Mouse (Mus musculus) fibroblast of lung, adult 2 months (primary cell): ENCODE data around the gene Slc25a11.

Experiments
- DNase-seq: peaks from one replicate; pipeline ENCODE4 v3.0.0-alpha.2; 2011; ENCODE audit warnings: low read depth

Gene Slc25a11

GRCm38 (mm10) chr11:70650322-70651175 lies 3.3 kb upstream of the Slc25a11 start:
- no peak for DNase-seq

- no peak for DNase-seq
Measured at GRCm38 (mm10) chr11:70649185-70649734, 2.0 kb upstream of the Slc25a11 start.

GRCm38 (mm10) chr11:70648512-70648911 lies 1.2 kb upstream of the Slc25a11 start:
- no peak for DNase-seq

GRCm38 (mm10) chr11:70647716-70648420 lies 589 bp upstream of the Slc25a11 start:
- DNase-seq: no peak

GRCm38 (mm10) chr11:70646259-70646555 lies 1.1 kb downstream of the Slc25a11 start:
- DNase-seq: no peak

- no peak for DNase-seq
Measured at GRCm38 (mm10) chr11:70645461-70646258, 1.6 kb downstream of the Slc25a11 start.

- no peak for DNase-seq
Measured at GRCm38 (mm10) chr11:70644564-70645103, 2.6 kb downstream of the Slc25a11 start.

- no peak for DNase-seq
Measured at GRCm38 (mm10) chr11:70643051-70643450, 4.2 kb downstream of the Slc25a11 start.

GRCm38 (mm10) chr11:70641241-70641640 lies 6.0 kb downstream of the Slc25a11 start:
- no peak for DNase-seq

GRCm38 (mm10) chr11:70639976-70640375 lies 7.3 kb downstream of the Slc25a11 start:
- DNase-seq: no peak

- DNase-seq: no peak
Measured at GRCm38 (mm10) chr11:70638714-70639278, 8.5 kb downstream of the Slc25a11 start, which contains the start of gene Gp1ba. TSS of gene Gp1ba (plus strand) at chr11:70639122.

- DNase-seq: no peak
Measured at GRCm38 (mm10) chr11:70638293-70638692, 9.0 kb downstream of the Slc25a11 start.

- no peak for DNase-seq
Measured at GRCm38 (mm10) chr11:70637764-70638163, 9.5 kb downstream of the Slc25a11 start.

- no peak for DNase-seq
Measured at GRCm38 (mm10) chr11:70635601-70636000, 11.7 kb downstream of the Slc25a11 start.

GRCm38 (mm10) chr11:70630129-70630528 lies 17.1 kb downstream of the Slc25a11 start:
- DNase-seq: no peak

GRCm38 (mm10) chr11:70629557-70629956 lies 17.7 kb downstream of the Slc25a11 start:
- no peak for DNase-seq

- DNase-seq: no peak
Measured at GRCm38 (mm10) chr11:70628431-70628830, 18.8 kb downstream of the Slc25a11 start.

- no peak for DNase-seq
Measured at GRCm38 (mm10) chr11:70626877-70627276, 20.4 kb downstream of the Slc25a11 start.

GRCm38 (mm10) chr11:70625473-70625872 lies 21.8 kb downstream of the Slc25a11 start:
- no peak for DNase-seq

GRCm38 (mm10) chr11:70623053-70623742 lies 24.1 kb downstream of the Slc25a11 start:
- DNase-seq: no peak
